Mouse (Mus musculus): ENCODE data around the gene Gm11733. TPM values are rescaled to one million over a fixed set of nuclear protein-coding genes. Genes with fewer than 3 reads are reported as not detected.

Gene Gm11733
- 0.25 TPM in 1 of 2 replicates, not detected in the other for polyA plus RNA-seq (2014; fragmentation: Nextera tagmentation; extraction: Ambion mirVana)

DNA sequence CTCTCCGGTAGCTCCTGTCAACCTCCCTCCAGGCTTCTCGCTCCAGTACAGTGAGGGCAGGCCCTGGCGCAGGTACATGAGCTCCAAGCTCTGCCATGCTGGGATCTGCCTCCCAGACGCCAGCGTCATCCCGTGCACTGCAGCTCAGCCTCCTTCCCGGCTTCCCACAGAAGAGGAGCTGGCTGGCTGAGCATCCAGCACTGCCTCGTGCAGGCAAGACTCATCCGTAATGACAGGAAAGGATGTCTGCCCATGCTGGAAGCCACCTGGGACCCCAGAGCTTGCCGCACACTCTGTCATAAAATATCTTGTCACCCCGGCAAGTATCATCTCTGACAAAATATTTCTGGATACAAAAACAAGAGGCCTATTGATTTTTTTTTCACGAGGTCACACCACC is at the start of gene Gm11733:
Gm11733 (plus strand) TSS at position 171 of the 400 bp plus-strand sequence.
- DNase-seq (ENCODE audit: low spot score, missing footprints) (no peak), ATAC-seq (ENCODE audit: low FRiP score) (no peak)
- Histone ChIP-seq H3K9me3 (ENCODE audit: control insufficient read depth, low read length) (peaks cover 4% of the 10 kb centered on the region), H3K27ac (ENCODE audit: low read depth, low read length) (peak within 1 kb of the TSS; percentile 21; the same call in 1 of the 2 replicates), H3K36me3 (ENCODE audit: control insufficient read depth, insufficient read depth, low read length) (no peaks in the 10 kb centered on the region), H3K27me3 (ENCODE audit: control insufficient read depth, insufficient read depth, low read length) (no peaks in the 10 kb centered on the region), H3K4me2 (peak within 1 kb of the TSS; percentile 29; the same call in 1 of the 2 replicates), H3K4me3 (ENCODE audit: low read depth, low read length) (no peak within 1 kb of the TSS), H3K4me1 (ENCODE audit: control insufficient read depth, insufficient read depth, low read length) (peaks cover 29% of the 10 kb centered on the region), H3K9ac (ENCODE audit: low read length) (no peak within 1 kb of the TSS)
- WGBS = 32% methylated on average over 12 of the region's 12 CpGs

DNA sequence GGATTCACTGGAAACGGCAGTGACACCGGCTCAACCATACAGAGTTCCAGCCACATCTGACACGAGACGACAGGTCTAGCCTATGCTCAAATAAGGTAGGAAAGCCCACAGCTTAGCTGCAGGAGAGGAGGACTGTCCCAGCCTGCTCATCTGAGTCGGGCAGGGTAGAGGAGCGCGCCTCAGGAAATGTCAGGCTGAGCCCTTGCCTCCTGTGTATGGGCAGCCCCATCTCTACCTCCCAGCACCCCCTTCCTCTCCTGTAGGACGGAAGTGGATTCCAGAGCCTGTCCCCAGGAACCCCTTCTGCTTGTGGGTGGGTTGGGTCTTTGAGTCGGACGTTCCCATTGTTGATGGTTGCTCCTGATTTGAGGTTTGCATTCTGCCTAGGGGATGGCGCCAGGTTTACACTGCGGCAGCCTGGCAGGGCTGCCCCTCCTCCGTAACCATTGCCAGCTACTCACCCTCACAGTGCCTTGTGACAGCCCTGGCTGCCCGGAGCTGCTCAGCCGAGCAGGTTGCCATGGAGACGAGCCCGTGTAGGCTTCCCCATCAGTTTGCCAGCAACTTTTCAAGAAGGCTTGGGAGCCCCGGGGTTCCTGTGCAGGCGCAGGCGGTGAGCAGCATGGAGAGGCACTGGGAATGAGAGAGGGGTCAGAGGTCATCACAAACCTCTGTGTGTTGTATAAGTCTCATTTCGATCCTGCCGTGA is 47.6 kb upstream of the Gm11733 start:
- ATAC-seq (ENCODE audit: low FRiP score) (peak; percentile 83), DNase-seq (ENCODE audit: low spot score, missing footprints) (peak; percentile 95)
- Histone ChIP-seq H3K36me3 (ENCODE audit: control insufficient read depth, insufficient read depth, low read length) (no peaks in the 10 kb centered on the region), H3K27ac (ENCODE audit: low read depth, low read length) (no peak overlapping the region; the same call in 1 of the 2 replicates), H3K4me3 (ENCODE audit: low read depth, low read length) (no peak overlapping the region; the same call in 1 of the 2 replicates), H3K4me1 (ENCODE audit: control insufficient read depth, insufficient read depth, low read length) (peaks cover 45% of the 10 kb centered on the region), H3K9ac (ENCODE audit: low read length) (0 out of 2 replicates have a peak overlapping the region, but pooled peaks have one; percentile 7), H3K4me2 (peak overlapping the region; percentile 33), H3K9me3 (ENCODE audit: control insufficient read depth, low read length) (no peaks in the 10 kb centered on the region), H3K27me3 (ENCODE audit: control insufficient read depth, insufficient read depth, low read length) (peaks cover 4% of the 10 kb centered on the region; the same call in 1 of the 2 replicates)
- WGBS = 14% methylated on average over 22 of the region's 22 CpGs

- Histone ChIP-seq H3K4me3 (ENCODE audit: low read depth, low read length) (no peak overlapping the region), H3K9ac (ENCODE audit: low read length) (0 out of 2 replicates have a peak overlapping the region, but pooled peaks have one; percentile 7), H3K27ac (ENCODE audit: low read depth, low read length) (no peak overlapping the region; the same call in 1 of the 2 replicates), H3K4me2 (peak overlapping the region; percentile 33), H3K36me3 (ENCODE audit: control insufficient read depth, insufficient read depth, low read length) (no peaks in the 10 kb centered on the region), H3K9me3 (ENCODE audit: control insufficient read depth, low read length) (no peaks in the 10 kb centered on the region), H3K27me3 (ENCODE audit: control insufficient read depth, insufficient read depth, low read length) (peaks cover 4% of the 10 kb centered on the region; the same call in 1 of the 2 replicates), H3K4me1 (ENCODE audit: control insufficient read depth, insufficient read depth, low read length) (peaks cover 45% of the 10 kb centered on the region)
- ATAC-seq (ENCODE audit: low FRiP score) = no peak; the same call in 1 of the 2 replicates
- DNase-seq (ENCODE audit: low spot score, missing footprints) = peak; percentile 91
- 12% methylated on average over 7 of the region's 7 CpGs for WGBS
Observed at GRCm38 (mm10) chr11:117437110-117437490, 47.1 kb upstream of the Gm11733 start.

GRCm38 (mm10) chr11:117438363-117438762 is 45.8 kb upstream of the Gm11733 start:
- DNase-seq (ENCODE audit: low spot score, missing footprints) (peak; percentile 86), ATAC-seq (ENCODE audit: low FRiP score) (no peak)
- H3K4me3 ChIP-seq (ENCODE audit: low read depth, low read length) = no peak overlapping the region
- H3K4me1 ChIP-seq (ENCODE audit: control insufficient read depth, insufficient read depth, low read length) = peaks cover 46% of the 10 kb centered on the region
- 11% methylated on average over 6 of the region's 6 CpGs for WGBS
- H3K9ac ChIP-seq (ENCODE audit: low read length) = no peak overlapping the region
- peaks cover 4% of the 10 kb centered on the region; the same call in 1 of the 2 replicates for H3K27me3 ChIP-seq (ENCODE audit: control insufficient read depth, insufficient read depth, low read length)
- H3K9me3 ChIP-seq (ENCODE audit: control insufficient read depth, low read length) = no peaks in the 10 kb centered on the region
- H3K4me2 ChIP-seq = no peak overlapping the region
- H3K36me3 ChIP-seq (ENCODE audit: control insufficient read depth, insufficient read depth, low read length) = no peaks in the 10 kb centered on the region
- H3K27ac ChIP-seq (ENCODE audit: low read depth, low read length) = no peak overlapping the region

GRCm38 (mm10) chr11:117440865-117441425 is 43.2 kb upstream of the Gm11733 start:
- 12% methylated on average over 22 of the region's 22 CpGs for WGBS
- peaks cover 51% of the 10 kb centered on the region for H3K4me1 ChIP-seq (ENCODE audit: control insufficient read depth, insufficient read depth, low read length)
- H3K4me3 ChIP-seq (ENCODE audit: low read depth, low read length) = 0 out of 2 replicates have a peak overlapping the region, but pooled peaks have one; percentile 4
- H3K4me2 ChIP-seq = peak overlapping the region; percentile 43
- ATAC-seq (ENCODE audit: low FRiP score) (peak; percentile 47; the same call in 1 of the 2 replicates), DNase-seq (ENCODE audit: low spot score, missing footprints) (peak; percentile 92)
- peak overlapping the region; percentile 53 for H3K9ac ChIP-seq (ENCODE audit: low read length)
- no peaks in the 10 kb centered on the region for H3K36me3 ChIP-seq (ENCODE audit: control insufficient read depth, insufficient read depth, low read length)
- no peak overlapping the region; the same call in 1 of the 2 replicates for H3K27ac ChIP-seq (ENCODE audit: low read depth, low read length)
- H3K27me3 ChIP-seq (ENCODE audit: control insufficient read depth, insufficient read depth, low read length) = peaks cover 4% of the 10 kb centered on the region; the same call in 1 of the 2 replicates
- no peaks in the 10 kb centered on the region for H3K9me3 ChIP-seq (ENCODE audit: control insufficient read depth, low read length)

GRCm38 (mm10) chr11:117444090-117444489 is 40.1 kb upstream of the Gm11733 start:
- Histone ChIP-seq H3K36me3 (ENCODE audit: control insufficient read depth, insufficient read depth, low read length) (no peaks in the 10 kb centered on the region), H3K4me3 (ENCODE audit: low read depth, low read length) (no peak overlapping the region), H3K27me3 (ENCODE audit: control insufficient read depth, insufficient read depth, low read length) (peaks cover 4% of the 10 kb centered on the region; the same call in 1 of the 2 replicates), H3K4me1 (ENCODE audit: control insufficient read depth, insufficient read depth, low read length) (peaks cover 23% of the 10 kb centered on the region), H3K4me2 (no peak overlapping the region), H3K27ac (ENCODE audit: low read depth, low read length) (no peak overlapping the region), H3K9me3 (ENCODE audit: control insufficient read depth, low read length) (no peaks in the 10 kb centered on the region), H3K9ac (ENCODE audit: low read length) (no peak overlapping the region)
- 66% methylated on average over 2 of the region's 2 CpGs for WGBS
- DNase-seq (ENCODE audit: low spot score, missing footprints) (peak; percentile 78), ATAC-seq (ENCODE audit: low FRiP score) (peak; percentile 65)

GRCm38 (mm10) chr11:117445707-117446106 is 38.5 kb upstream of the Gm11733 start:
- Histone ChIP-seq H3K9me3 (ENCODE audit: control insufficient read depth, low read length) (no peaks in the 10 kb centered on the region), H3K4me1 (ENCODE audit: control insufficient read depth, insufficient read depth, low read length) (peaks cover 15% of the 10 kb centered on the region), H3K27ac (ENCODE audit: low read depth, low read length) (no peak overlapping the region), H3K4me3 (ENCODE audit: low read depth, low read length) (no peak overlapping the region), H3K4me2 (no peak overlapping the region), H3K36me3 (ENCODE audit: control insufficient read depth, insufficient read depth, low read length) (no peaks in the 10 kb centered on the region), H3K27me3 (ENCODE audit: control insufficient read depth, insufficient read depth, low read length) (no peaks in the 10 kb centered on the region; the same call in 1 of the 2 replicates), H3K9ac (ENCODE audit: low read length) (no peak overlapping the region)
- ATAC-seq (ENCODE audit: low FRiP score) (no peak), DNase-seq (ENCODE audit: low spot score, missing footprints) (peak; percentile 79)
- 74% methylated on average over 6 of the region's 6 CpGs for WGBS

DNA sequence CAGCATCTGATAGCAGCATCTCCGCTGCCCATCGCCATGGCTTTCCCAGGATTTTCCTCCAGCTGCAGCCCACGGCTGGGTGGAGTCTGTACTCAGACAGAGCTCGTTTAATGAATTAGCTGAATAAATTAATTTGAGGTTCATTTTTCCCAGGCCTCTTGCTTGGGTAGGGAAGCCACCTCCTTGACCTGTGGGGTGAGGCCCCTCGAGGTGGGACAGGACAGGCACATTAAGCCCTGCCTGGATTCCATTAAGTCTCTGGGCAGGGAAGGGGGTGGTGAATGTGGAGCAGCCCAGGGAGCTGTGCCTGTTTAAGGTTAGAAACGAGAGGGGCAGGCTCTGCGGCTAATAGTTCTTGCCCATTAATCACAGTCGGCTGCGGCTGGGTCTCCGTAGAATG is 30.1 kb upstream of the Gm11733 start:
- no peaks in the 10 kb centered on the region for H3K36me3 ChIP-seq (ENCODE audit: control insufficient read depth, insufficient read depth, low read length)
- peaks cover 7% of the 10 kb centered on the region; the same call in 1 of the 2 replicates for H3K4me1 ChIP-seq (ENCODE audit: control insufficient read depth, insufficient read depth, low read length)
- peak; percentile 50; the same call in 1 of the 2 replicates for ATAC-seq (ENCODE audit: low FRiP score)
- DNase-seq (ENCODE audit: low spot score, missing footprints) = peak; percentile 81
- no peaks in the 10 kb centered on the region for H3K9me3 ChIP-seq (ENCODE audit: control insufficient read depth, low read length)
- H3K4me2 ChIP-seq = no peak overlapping the region
- 0 out of 2 replicates have a peak overlapping the region, but pooled peaks have one; percentile 1 for H3K27ac ChIP-seq (ENCODE audit: low read depth, low read length)
- 37% methylated on average over 10 of the region's 10 CpGs for WGBS
- H3K9ac ChIP-seq (ENCODE audit: low read length) = no peak overlapping the region
- peaks cover 2% of the 10 kb centered on the region; the same call in 1 of the 2 replicates for H3K27me3 ChIP-seq (ENCODE audit: control insufficient read depth, insufficient read depth, low read length)
- H3K4me3 ChIP-seq (ENCODE audit: low read depth, low read length) = no peak overlapping the region

- 2% methylated on average over 8 of the region's 8 CpGs for WGBS
- Histone ChIP-seq H3K4me3 (ENCODE audit: low read depth, low read length) (no peak overlapping the region), H3K4me2 (no peak overlapping the region), H3K4me1 (ENCODE audit: control insufficient read depth, insufficient read depth, low read length) (peaks cover 20% of the 10 kb centered on the region), H3K36me3 (ENCODE audit: control insufficient read depth, insufficient read depth, low read length) (no peaks in the 10 kb centered on the region), H3K9ac (ENCODE audit: low read length) (no peak overlapping the region), H3K9me3 (ENCODE audit: control insufficient read depth, low read length) (no peaks in the 10 kb centered on the region), H3K27ac (ENCODE audit: low read depth, low read length) (no peak overlapping the region), H3K27me3 (ENCODE audit: control insufficient read depth, insufficient read depth, low read length) (peaks cover 15% of the 10 kb centered on the region)
- DNase-seq (ENCODE audit: low spot score, missing footprints) (no peak), ATAC-seq (ENCODE audit: low FRiP score) (no peak)
Observed at GRCm38 (mm10) chr11:117459148-117459547, 25.0 kb upstream of the Gm11733 start.
